Comparison of ENCODE assay signal across 8 mouse cellular contexts in genomic region chr5:135982398-135982797, GRCm38 (mm10). TPM values are rescaled to one million over a fixed set of nuclear protein-coding genes. Genes with fewer than 3 reads are reported as not detected.
DNase-seq lines count a peak whose midpoint lies in the region; ATAC-seq and TF ChIP-seq lines count a peak whose summit lies in the region.
"Had no signal": no experiment of that assay in that cellular context is flagged by ENCODE, and none has a peak within 500 bp of the region (broad histone marks: within the 10 kb centered on the region; RNA-seq: fewer than 3 reads in every experiment).

No protein-coding gene starts in this region.

- no peak overlapping the region for H3K4me2 ChIP-seq in limb, embryonic 14.5 days (replicated peaks; ENCODE audit: low read depth, low read length, severe bottlenecking)

- H3K9me3 ChIP-seq in limb, embryonic 14.5 days (ENCODE audit: control insufficient read depth, low read length) = no peaks in the 10 kb centered on the region

- no peak overlapping the region for H3K4me3 ChIP-seq in testis, adult 2 months (ENCODE audit: control insufficient read depth, low read depth, low read length)
- no peak overlapping the region for H3K4me3 ChIP-seq in limb, embryonic 14.5 days (replicated peaks; ENCODE audit: low read length)

- TF ChIP-seq POLR2A in testis, adult 2 months (IDR thresholded peaks at IDR 0.05; ENCODE audit: control insufficient read depth, low read depth, low read length) = no peak
- no peak for TF ChIP-seq POLR2A in limb, embryonic 14.5 days (IDR thresholded peaks at IDR 0.05; ENCODE audit: borderline replicate concordance, extremely low read depth, insufficient read depth, insufficient read length)

- WGBS in limb, embryonic 14.5 days = 40% methylated on average over 6 of the region's 6 CpGs

- peak; percentile 75; the same call in 1 of the 2 replicates for ATAC-seq in limb, embryonic 14.5 days (ENCODE audit: low FRiP score, low read depth)

- TF ChIP-seq CTCF in testis, adult 2 months (IDR thresholded peaks at IDR 0.05; ENCODE audit: control insufficient read depth, insufficient read depth, insufficient replicate concordance, low read depth, low read length) = peak; percentile 78; the same call in 1 of the 2 replicates

- H3K27ac ChIP-seq in testis, adult 2 months (ENCODE audit: control insufficient read depth, insufficient read depth, low read depth, low read length) = no peak overlapping the region
- H3K27ac ChIP-seq in limb, embryonic 14.5 days (replicated peaks; ENCODE audit: low read depth, low read length) = no peak overlapping the region

- H3K4me1 ChIP-seq in testis, adult 2 months (ENCODE audit: control insufficient read depth, insufficient read depth, low read length) = peaks cover 8% of the 10 kb centered on the region
- no peaks in the 10 kb centered on the region for H3K4me1 ChIP-seq in limb, embryonic 14.5 days (ENCODE audit: control insufficient read depth, insufficient read depth, low read length)

- no peak for DNase-seq in testis, postnatal 14 days (ENCODE audit: low spot score)
- DNase-seq in adrenal gland, postnatal 10 days = peak; percentile 78
- DNase-seq in embryo, embryonic 10 days (ENCODE audit: low spot score) = peak; percentile 87
- DNase-seq in heart, postnatal 14 days = peak; percentile 77 to 82
- peak; percentile 78 for DNase-seq in limb, embryonic 14.5 days (ENCODE audit: low spot score)
- DNase-seq in retina, embryonic 14.5 days (ENCODE audit: low spot score) = peak; percentile 87

- H3K27me3 ChIP-seq in testis, adult 2 months (ENCODE audit: control insufficient read depth, insufficient read depth, low read length) = no peaks in the 10 kb centered on the region
- H3K27me3 ChIP-seq in limb, embryonic 14.5 days (ENCODE audit: control insufficient read depth, insufficient read depth, low read length) = no peaks in the 10 kb centered on the region

- H3K9ac ChIP-seq in limb, embryonic 14.5 days (ENCODE audit: low read depth, low read length, severe bottlenecking) = no peak overlapping the region

- H3K36me3 ChIP-seq in testis, adult 2 months (ENCODE audit: control insufficient read depth, insufficient read depth, low read length) = no peaks in the 10 kb centered on the region
- H3K36me3 ChIP-seq in limb, embryonic 14.5 days (ENCODE audit: control insufficient read depth, insufficient read depth, low read length) = no peaks in the 10 kb centered on the region

- intact Hi-C loops in heart, postnatal 14 days (cut with DNase I) = loop anchor here (2.0 to 5.0 kb wide), 5 partner anchors 14 to 80 kb away; no protein-coding TSS in a partner anchor

RNA-seq across cellular contexts. Expression of gene Zp3, which starts 2.5 kb away (rescaled TPM):
- polyA plus RNA-seq in testis, adult 2 months (2012; rRNA removed) = 0.79 and 1.0 TPM in 2 replicates
- under 1 TPM in 1 of 2 experiments, not detected in 1; 0.30 TPM for total RNA-seq in adrenal gland, postnatal 10 days (2021)
- total RNA-seq in heart, postnatal 14 days (2021) = not detected
- polyA plus RNA-seq in limb, embryonic 14.5 days (2012; rRNA removed) = 0.32 and 0.38 TPM in 2 replicates
- polyA plus RNA-seq in limb, embryonic 14.5 days (2014; fragmentation: Nextera tagmentation; extraction: Ambion mirVana) = 0.37 and 0.40 TPM in 2 replicates
- total RNA-seq: layer of hippocampus, adult 18-20 months had no signal

RNA-seq across cellular contexts. Expression of gene Ssc4d, which starts 8.1 kb away (rescaled TPM):
- polyA plus RNA-seq in testis, adult 2 months (2012; rRNA removed) = 0.62 and 0.63 TPM in 2 replicates
- total RNA-seq in adrenal gland, postnatal 10 days (2021) = 1 to 10 TPM; 1.9 to 2.3 TPM
- 1 to 10 TPM in 1 of 2 experiments, under 1 TPM in 1; 0.41 to 1.3 TPM for total RNA-seq in heart, postnatal 14 days (2021)
- 6.6 and 7.2 TPM in 2 replicates for polyA plus RNA-seq in limb, embryonic 14.5 days (2012; rRNA removed)
- polyA plus RNA-seq in limb, embryonic 14.5 days (2014; fragmentation: Nextera tagmentation; extraction: Ambion mirVana) = 2.6 and 3.2 TPM in 2 replicates

RNA-seq across cellular contexts. Expression of gene Dtx2, which starts 12.2 kb away (rescaled TPM):
- polyA plus RNA-seq in testis, adult 2 months (2012; rRNA removed) = 29.1 and 34.8 TPM in 2 replicates
- total RNA-seq in adrenal gland, postnatal 10 days (2021) = 10 to 100 TPM; 16.6 to 19.2 TPM
- total RNA-seq in heart, postnatal 14 days (2021) = 1 to 10 TPM; 8.5 to 8.9 TPM
- polyA plus RNA-seq in limb, embryonic 14.5 days (2012; rRNA removed) = 28.5 and 38.2 TPM in 2 replicates
- polyA plus RNA-seq in limb, embryonic 14.5 days (2014; fragmentation: Nextera tagmentation; extraction: Ambion mirVana) = 29.5 TPM in 2 replicates

RNA-seq across cellular contexts. Expression of gene Ywhag, which starts 48.0 kb away (rescaled TPM):
- 13.3 and 17.8 TPM in 2 replicates for polyA plus RNA-seq in testis, adult 2 months (2012; rRNA removed)
- total RNA-seq in adrenal gland, postnatal 10 days (2021) = 100 to 1,000 TPM; 413 to 414 TPM
- 100 to 1,000 TPM; 284 to 301 TPM for total RNA-seq in heart, postnatal 14 days (2021)
- polyA plus RNA-seq in limb, embryonic 14.5 days (2012; rRNA removed) = 83.6 and 91.3 TPM in 2 replicates
- 72.9 and 76.9 TPM in 2 replicates for polyA plus RNA-seq in limb, embryonic 14.5 days (2014; fragmentation: Nextera tagmentation; extraction: Ambion mirVana)

RNA-seq across cellular contexts. Expression of gene Upk3b, which starts 55.9 kb away (rescaled TPM):
- 0.84 and 0.88 TPM in 2 replicates for polyA plus RNA-seq in testis, adult 2 months (2012; rRNA removed)
- 10 to 100 TPM; 13.2 to 14.6 TPM for total RNA-seq in adrenal gland, postnatal 10 days (2021)
- 10 to 100 TPM; 24.8 to 26.5 TPM for total RNA-seq in heart, postnatal 14 days (2021)
- 0.15 and 1.1 TPM in 2 replicates for polyA plus RNA-seq in limb, embryonic 14.5 days (2012; rRNA removed)
- polyA plus RNA-seq in limb, embryonic 14.5 days (2014; fragmentation: Nextera tagmentation; extraction: Ambion mirVana) = 0.28 and 0.74 TPM in 2 replicates
- total RNA-seq: layer of hippocampus, adult 18-20 months had no signal
